Mouse (Mus musculus) ovary, postnatal 10 days (tissue): Measurements from ENCODE around the gene Klc4.
A peak's percentile ranks its signal among the peaks of the same experiment; 100 is the strongest.

Experiments used
- DNase-seq: peaks from one replicate; pipeline ENCODE4 v3.0.0; 2022; ENCODE audit warnings: low spot score

Gene Klc4

GRCm38 (mm10) chr17:46651755-46652547, 6.1 kb upstream of the Klc4 start:
- no peak for DNase-seq

GRCm38 (mm10) chr17:46651292-46651691, 5.5 kb upstream of the Klc4 start:
- DNase-seq, result no peak

GRCm38 (mm10) chr17:46650232-46651031, 4.6 kb upstream of the Klc4 start, which contains the start of gene Cul7:
Gene Cul7 (plus strand): TSS chr17:46650337.
- peak; percentile 76 for DNase-seq

- no peak for DNase-seq
Observed at GRCm38 (mm10) chr17:46649811-46650210, 4.0 kb upstream of the Klc4 start.

- DNase-seq, result no peak
Observed at GRCm38 (mm10) chr17:46648436-46648835, 2.6 kb upstream of the Klc4 start.

GRCm38 (mm10) chr17:46647279-46647678, 1.5 kb upstream of the Klc4 start:
- no peak for DNase-seq

- DNase-seq, result no peak
Observed at GRCm38 (mm10) chr17:46646322-46646662, 470 bp upstream of the Klc4 start.

- no peak for DNase-seq
Observed at GRCm38 (mm10) chr17:46644916-46645475, 826 bp downstream of the Klc4 start.

- no peak for DNase-seq
Observed at GRCm38 (mm10) chr17:46644152-46644805, 1.5 kb downstream of the Klc4 start.

GRCm38 (mm10) chr17:46642060-46642459, 3.8 kb downstream of the Klc4 start:
- DNase-seq, result no peak

GRCm38 (mm10) chr17:46639929-46640328, 5.9 kb downstream of the Klc4 start:
- no peak for DNase-seq

- DNase-seq, result no peak
Observed at GRCm38 (mm10) chr17:46636831-46637523, 8.8 kb downstream of the Klc4 start.

GRCm38 (mm10) chr17:46629685-46630441, 16.0 kb downstream of the Klc4 start:
- peak; percentile 50 for DNase-seq

- DNase-seq, result peak; percentile 73
Observed at GRCm38 (mm10) chr17:46628791-46629684, 16.8 kb downstream of the Klc4 start, which contains the start of gene Ptk7. Gene Ptk7 (minus strand): TSS chr17:46629504.

- peak; percentile 33 for DNase-seq
Observed at GRCm38 (mm10) chr17:46628471-46628790, 17.4 kb downstream of the Klc4 start.

GRCm38 (mm10) chr17:46627409-46627808, 18.4 kb downstream of the Klc4 start:
- no peak for DNase-seq

- DNase-seq, result no peak
Observed at GRCm38 (mm10) chr17:46624598-46624997, 21.2 kb downstream of the Klc4 start.

GRCm38 (mm10) chr17:46623819-46624557, 21.8 kb downstream of the Klc4 start:
- DNase-seq, result no peak

GRCm38 (mm10) chr17:46622269-46622668, 23.6 kb downstream of the Klc4 start:
- no peak for DNase-seq
